Mouse (Mus musculus): ENCODE measurements around the gene Nxph3.

DNA sequence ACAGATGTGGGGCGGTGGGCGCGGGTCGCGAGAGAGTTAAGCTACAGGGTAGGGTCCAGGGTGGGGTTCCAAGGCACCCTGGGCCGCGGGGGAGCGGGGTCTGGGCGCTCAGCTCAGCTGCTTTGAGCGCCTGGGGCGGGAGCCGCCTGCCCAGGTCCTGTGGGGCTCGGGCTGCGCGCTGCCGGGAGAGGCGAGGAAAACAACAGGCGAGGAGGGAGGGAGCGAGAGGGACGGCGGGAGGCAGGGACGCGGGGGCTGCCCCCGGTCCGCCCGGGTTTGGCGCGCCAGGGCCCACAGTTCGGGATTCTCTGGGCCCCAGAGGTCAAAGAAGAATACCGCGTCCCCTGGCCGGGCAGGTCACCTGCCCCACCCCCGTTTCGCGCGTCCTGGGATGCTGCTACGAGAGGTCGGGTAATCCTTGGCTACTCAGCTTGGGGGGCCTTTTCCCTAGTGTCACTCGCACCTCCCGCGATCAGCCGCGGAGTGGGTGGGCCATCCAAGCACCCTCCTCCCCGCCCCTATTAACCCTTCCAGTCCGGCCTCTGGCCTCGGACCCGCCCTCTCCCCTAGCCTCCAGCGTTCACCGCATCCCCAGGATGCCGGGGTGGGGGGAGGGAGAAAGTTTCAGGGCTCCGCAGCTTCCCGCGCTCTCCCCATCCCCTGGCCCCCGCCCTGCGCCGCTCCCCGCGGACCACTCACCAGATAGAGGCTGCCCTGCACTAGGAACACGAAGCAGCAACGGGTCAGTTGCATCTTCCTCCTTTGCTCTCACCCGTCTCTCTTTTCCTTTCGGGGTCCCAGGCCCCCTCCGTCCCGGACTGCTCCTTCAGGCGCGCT is 691 bp downstream of the Nxph3 start:
- TF ChIP-seq CTCF (conservative IDR thresholded peaks at IDR 0.05; ENCODE audit: insufficient read depth, insufficient read length, low read depth, low read length) = no peak
- no peak for TF ChIP-seq POLR2A (IDR thresholded peaks at IDR 0.05; ENCODE audit: low read depth, low read length)

Measured in kidney, adult 2 months (tissue).